Mouse (Mus musculus): ENCODE measurements at regions not wholly inside any gene's neighbourhood (a gene's known extent, or its start where the extent isn't known, plus 50 kb on each side); places are given as distances from the start of the nearest gene placed in this dataset.

- no peak for TF ChIP-seq POLR2A (IDR thresholded peaks at IDR 0.05; ENCODE audit: low read depth, low read length)
- no peak for TF ChIP-seq CTCF (conservative IDR thresholded peaks at IDR 0.05; ENCODE audit: insufficient read depth, insufficient read length, low read depth, low read length)
Measured at GRCm38 (mm10) chr1:35971435-35972189, 96.6 kb upstream of the Hs6st1 start.

Data from kidney, adult 2 months (tissue).